Comparison of ENCODE assay signal across 39 mouse cellular contexts in genomic region chr3:106223391-106223790, GRCm38 (mm10). TPM values are rescaled to one million over a fixed set of nuclear protein-coding genes. Genes with fewer than 3 reads are reported as not detected.
"Had no signal": no experiment of that assay in that cellular context is flagged by ENCODE, and none has a peak within 500 bp of the region (broad histone marks: within the 10 kb centered on the region; RNA-seq: fewer than 3 reads in every experiment).

No protein-coding gene starts in this region.

RNA-seq across cellular contexts. Expression of gene Chil4, which starts 4.1 kb away (rescaled TPM):
- total RNA-seq: heart, adult 2 months; heart, adult 8-10 months; heart, postnatal 10 days; heart, postnatal 14 days; heart, postnatal 25 days; heart, postnatal 36 days; heart, postnatal 4 days; hematopoietic stem cell, adult 5-6 weeks; hindbrain, postnatal 0 days; layer of hippocampus, adult 18-20 months; layer of hippocampus, adult 2 months; layer of hippocampus, adult 8-10 months; layer of hippocampus, postnatal 10 days; layer of hippocampus, postnatal 14 days; layer of hippocampus, postnatal 25 days; layer of hippocampus, postnatal 36 days; left cerebral cortex, adult 18-20 months; left cerebral cortex, adult 2 months; left cerebral cortex, adult 8-10 months had no signal
- polyA plus RNA-seq: heart, adult 2 months; heart, embryonic 10.5 days; heart, embryonic 11.5 days; heart, embryonic 12.5 days; heart, embryonic 13.5 days; heart, embryonic 14.5 days; heart, embryonic 15.5 days; heart, postnatal 0 days; hindbrain, embryonic 10.5 days; hindbrain, embryonic 11.5 days; hindbrain, embryonic 12.5 days; hindbrain, embryonic 13.5 days; hindbrain, embryonic 14.5 days; hindbrain, embryonic 16.5 days; inflammation-experienced regulatory T-cells, adult 6 months; intestine, embryonic 14.5 days; intestine, embryonic 15.5 days; intestine, embryonic 16.5 days; intestine, postnatal 0 days; kidney, embryonic 14.5 days had no signal

RNA-seq across cellular contexts. Expression of gene Chil3, which starts 56.0 kb away (rescaled TPM):
- total RNA-seq: heart, postnatal 10 days; hindbrain, postnatal 0 days; layer of hippocampus, adult 18-20 months; layer of hippocampus, adult 2 months; layer of hippocampus, adult 8-10 months; layer of hippocampus, postnatal 14 days; layer of hippocampus, postnatal 25 days; layer of hippocampus, postnatal 36 days; left cerebral cortex, adult 18-20 months; left cerebral cortex, adult 8-10 months had no signal
- polyA plus RNA-seq: heart, embryonic 10.5 days; heart, embryonic 11.5 days; heart, embryonic 12.5 days; heart, embryonic 13.5 days; heart, embryonic 14.5 days; hindbrain, embryonic 10.5 days; hindbrain, embryonic 11.5 days; hindbrain, embryonic 12.5 days; hindbrain, embryonic 13.5 days; hindbrain, embryonic 14.5 days; hindbrain, embryonic 15.5 days; inflammation-experienced regulatory T-cells, adult 6 months; intestine, embryonic 14.5 days; kidney, embryonic 14.5 days had no signal
